Comparison of ENCODE assay signal across 8 mouse cellular contexts in genomic region chr3:145292337-145293134, GRCm38 (mm10). TPM values are rescaled to one million over a fixed set of nuclear protein-coding genes. Genes with fewer than 3 reads are reported as not detected.
A peak's percentile ranks its signal among the peaks of the same experiment; 100 is the strongest.
DNase-seq lines count a peak whose midpoint lies in the region; ATAC-seq and TF ChIP-seq lines count a peak whose summit lies in the region.

Gene Col24a1 (plus strand): TSS chr3:145292472.

- no peak for TF ChIP-seq POLR2A in ES-Bruce4 (IDR thresholded peaks at IDR 0.05; ENCODE audit: insufficient read depth, low read length)

- H3K27me3 ChIP-seq in ES-Bruce4 (ENCODE audit: control insufficient read depth, insufficient read depth, low read length, poor library complexity, severe bottlenecking): no peaks in the 10 kb centered on the region
- H3K27me3 ChIP-seq in forebrain, embryonic 15.5 days: no peaks in the 10 kb centered on the region
- no peaks in the 10 kb centered on the region for H3K27me3 ChIP-seq in intestine, embryonic 14.5 days (replicated peaks; ENCODE audit: control insufficient read depth, insufficient read depth, low read length)

- H3K36me3 ChIP-seq in ES-Bruce4 (ENCODE audit: control insufficient read depth, insufficient read depth, low read length, poor library complexity, severe bottlenecking): no peaks in the 10 kb centered on the region
- H3K36me3 ChIP-seq in forebrain, embryonic 15.5 days: no peaks in the 10 kb centered on the region
- H3K36me3 ChIP-seq in intestine, embryonic 14.5 days (ENCODE audit: control insufficient read depth, insufficient read depth, low read length): no peaks in the 10 kb centered on the region

- DNase-seq in adrenal gland, postnatal 14 days: peak; percentile 32
- no peak for DNase-seq in adrenal gland, adult 18-20 months (ENCODE audit: low spot score in 2 of 2)
- peak; percentile 72 for DNase-seq in intestine, embryonic 14.5 days (ENCODE audit: low spot score)
- DNase-seq in lung, postnatal 4 days: peak; percentile 29 to 66
- peak; percentile 39 for DNase-seq in skeletal muscle tissue, adult 2 months (ENCODE audit: low read depth, low spot score)

- H3K9ac ChIP-seq in ES-Bruce4 (ENCODE audit: low read depth, poor library complexity, severe bottlenecking): no peak within 1 kb of the TSS
- H3K9ac ChIP-seq in forebrain, embryonic 15.5 days (replicated peaks): peak within 1 kb of the TSS; percentile 34
- H3K9ac ChIP-seq in intestine, embryonic 14.5 days (ENCODE audit: low read length): peak within 1 kb of the TSS; percentile 56

- no peak for TF ChIP-seq CTCF in ES-Bruce4 (IDR thresholded peaks at IDR 0.05; ENCODE audit: low read depth, low read length)

- under 1% methylated on average over 22 of the region's 22 CpGs for WGBS in forebrain, embryonic 15.5 days
- 0% methylated on average over 22 of the region's 22 CpGs for WGBS in intestine, embryonic 14.5 days

- no peaks in the 10 kb centered on the region for H3K9me3 ChIP-seq in ES-Bruce4 (replicated peaks; ENCODE audit: control insufficient read depth, insufficient read depth, low read length, poor library complexity, severe bottlenecking)
- no peaks in the 10 kb centered on the region for H3K9me3 ChIP-seq in forebrain, embryonic 15.5 days
- H3K9me3 ChIP-seq in intestine, embryonic 14.5 days (ENCODE audit: control insufficient read depth, low read length): no peaks in the 10 kb centered on the region

- H3K4me1 ChIP-seq in ES-Bruce4 (ENCODE audit: control insufficient read depth, insufficient read depth, low read length): no peaks in the 10 kb centered on the region
- H3K4me1 ChIP-seq in forebrain, embryonic 15.5 days: peaks cover 17% of the 10 kb centered on the region
- peaks cover 16% of the 10 kb centered on the region for H3K4me1 ChIP-seq in intestine, embryonic 14.5 days (replicated peaks; ENCODE audit: control insufficient read depth, insufficient read depth, low read length)

- peak within 1 kb of the TSS; percentile 1; the same call in 1 of the 2 replicates for H3K4me3 ChIP-seq in ES-Bruce4 (ENCODE audit: low read depth, low read length)
- peak within 1 kb of the TSS; percentile 30 for H3K4me3 ChIP-seq in forebrain, embryonic 15.5 days
- peak within 1 kb of the TSS; percentile 47 for H3K4me3 ChIP-seq in intestine, embryonic 14.5 days (ENCODE audit: low read depth, low read length)

- no peak within 1 kb of the TSS for H3K27ac ChIP-seq in ES-Bruce4 (ENCODE audit: insufficient read depth, low read length)
- H3K27ac ChIP-seq in forebrain, embryonic 15.5 days (replicated peaks): no peak within 1 kb of the TSS
- H3K27ac ChIP-seq in intestine, embryonic 14.5 days (ENCODE audit: low read depth): 0 out of 2 replicates have a peak within 1 kb of the TSS, but pooled peaks have one; percentile 38

- no peak for TF ChIP-seq EP300 in ES-Bruce4 (IDR thresholded peaks at IDR 0.05; ENCODE audit: insufficient read depth, low read depth, low read length)

- peak within 1 kb of the TSS; percentile 71 for H3K4me2 ChIP-seq in forebrain, embryonic 15.5 days (replicated peaks)
- H3K4me2 ChIP-seq in intestine, embryonic 14.5 days (ENCODE audit: low read length): peak within 1 kb of the TSS; percentile 85

- ATAC-seq in forebrain, embryonic 15.5 days (replicated peaks): peak; percentile 60
- ATAC-seq in intestine, embryonic 14.5 days (replicated peaks; ENCODE audit: low FRiP score, low TSS enrichment, low read depth): peak; percentile 74
- no peak for ATAC-seq in cerebellum, adult (ENCODE audit: insufficient number of reproducible peaks, low FRiP score, low TSS enrichment)

RNA-seq across cellular contexts. Expression of gene Col24a1, which starts in this region (rescaled TPM):
- 0.37 and 0.41 TPM in 2 replicates for total RNA-seq in adrenal gland, postnatal 14 days (2021)
- not detected for total RNA-seq in adrenal gland, adult 18-20 months (2021)
- 0.32 and 0.78 TPM in 2 replicates for polyA plus RNA-seq in ES-Bruce4 (2011; ENCODE audit: insufficient read depth, insufficient read length, low read depth, missing spikeins)
- 0.31 and 0.41 TPM in 2 replicates for polyA plus RNA-seq in forebrain, embryonic 15.5 days (2015; fragmentation: Nextera tagmentation; extraction: Ambion mirVana)
- polyA plus RNA-seq in intestine, embryonic 14.5 days (2014; fragmentation: Nextera tagmentation; extraction: Ambion mirVana): 4.9 and 5.1 TPM in 2 replicates

Comparison
In these comparisons a context has a peak if more than half of its experiments do, and no peak if none do; other contexts are left out.
1. Peak in DNase-seq in adrenal gland, postnatal 14 days; RNA of the gene not detected or under 1 TPM.
2. Peak in ATAC-seq, H3K4me3 ChIP-seq, H3K9ac ChIP-seq and H3K4me2 ChIP-seq in forebrain, embryonic 15.5 days; RNA of the gene not detected or under 1 TPM.
3. DNase-seq: peak in intestine, embryonic 14.5 days (single experiment), lung, postnatal 4 days (2 of 2) and skeletal muscle tissue, adult 2 months (single experiment); none in adrenal gland, adult 18-20 months (0 of 2).
4. Peak in every context shown above with its lines, with median percentiles within 50 percentile points of each other: H3K4me3 ChIP-seq.